Mouse (Mus musculus) C2C12 (cell line): ENCODE measurements around the gene Rab29. TPM values are rescaled to one million over a fixed set of nuclear protein-coding genes. Genes with fewer than 3 reads are reported as not detected.

Experiments
- H3K27me3 ChIP-seq: one replicate; pipeline ENCODE4 v1.6.1; 2011; ENCODE audit not compliant: control insufficient read depth, insufficient read depth, insufficient read length
- H3K36me3 ChIP-seq: one replicate; pipeline ENCODE4 v1.6.1; 2011; ENCODE audit not compliant: control insufficient read depth, insufficient read depth
- H3K4me3 ChIP-seq: one replicate; pipeline ENCODE4 v1.5.1; 2011; ENCODE audit warnings: mild to moderate bottlenecking, control low read depth; ENCODE audit not compliant: poor library complexity, insufficient read depth, severe bottlenecking
- H3K79me2 ChIP-seq: one replicate; pipeline ENCODE4 v1.6.1; 2011; ENCODE audit not compliant: control insufficient read depth, insufficient read depth
- H3K79me3 ChIP-seq: one replicate; pipeline ENCODE4 v1.6.1; 2011; ENCODE audit warnings: low read depth, control low read depth
- H3ac ChIP-seq: one replicate; pipeline ENCODE3; 2011; ENCODE audit warnings: low read depth; ENCODE audit not compliant: control insufficient read depth, insufficient read length
- CEBPB ChIP-seq: IDR thresholded peaks from one replicate; pipeline ENCODE4 v1.6.1; 2011; ENCODE audit warnings: low read depth, mild to moderate bottlenecking, control low read depth, moderate library complexity
- CTCF ChIP-seq: IDR thresholded peaks from one replicate; pipeline ENCODE4 v1.5.1; 2011; ENCODE audit not compliant: control insufficient read depth, insufficient read depth, insufficient read length
- FOSL1 ChIP-seq: IDR thresholded peaks from one replicate; pipeline ENCODE4 v1.8.0; 2011; ENCODE audit warnings: mild to moderate bottlenecking, low read length; ENCODE audit not compliant: poor library complexity, insufficient read depth, severe bottlenecking
- MAX ChIP-seq: IDR thresholded peaks from one replicate; pipeline ENCODE4 v1.6.1; 2011; ENCODE audit warnings: mild to moderate bottlenecking, control low read depth
- MYOD1 ChIP-seq: IDR thresholded peaks from one replicate; pipeline ENCODE4 v1.6.1; 2011; ENCODE audit warnings: low read depth; ENCODE audit not compliant: control insufficient read depth, insufficient read length
- MYOG ChIP-seq: IDR thresholded peaks from one replicate; pipeline ENCODE4 v1.6.1; 2011; ENCODE audit not compliant: control insufficient read depth, insufficient read length; ENCODE audit errors: extremely low read depth
- USF1 ChIP-seq: IDR thresholded peaks from one replicate; pipeline ENCODE4 v1.6.1; 2011; ENCODE audit warnings: low read depth, mild to moderate bottlenecking, control low read depth, moderate library complexity
- polyA plus RNA-seq: library from polyadenylated mRNA; unstranded; fragments of >200 nt; fragmentation: generic; extraction: Trizol; gene quantifications from one replicate; pipeline ENCODE4 v1.2.1, GENCODE M21; 2012; ENCODE audit warnings: missing spikeins

The Rab29 gene
- polyA plus RNA-seq, 1 experiment, result 3.7 TPM

DNA sequence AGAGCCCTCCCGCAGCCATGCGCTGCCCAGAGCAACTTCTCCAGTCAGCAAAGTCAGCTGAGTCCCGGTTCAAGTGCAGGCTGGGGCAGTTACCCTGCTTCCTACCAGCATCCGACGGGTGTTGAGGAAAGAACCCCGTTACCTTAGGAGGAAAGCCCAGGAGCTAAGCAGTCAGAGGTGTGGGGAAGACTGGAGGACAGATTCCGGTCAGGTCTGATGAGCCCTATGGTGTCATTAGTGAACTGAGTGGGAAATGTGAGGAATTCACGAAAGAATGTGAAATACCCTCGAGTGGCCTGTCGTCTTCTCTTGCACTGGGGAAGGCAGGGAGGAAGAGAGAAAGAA, 894 bp downstream of the Rab29 start:
- H3K36me3 ChIP-seq, result no peaks in the 10 kb centered on the region
- no peak overlapping the region for H3ac ChIP-seq
- H3K4me3 ChIP-seq, result no peak overlapping the region
- H3K27me3 ChIP-seq, result peaks cover 3% of the 10 kb centered on the region
- TF ChIP-seq MYOG (no peak), CTCF (no peak), MYOD1 (no peak), CEBPB (no peak), USF1 (no peak)
- no peaks in the 10 kb centered on the region for H3K79me3 ChIP-seq
- H3K79me2 ChIP-seq, result no peaks in the 10 kb centered on the region

DNA sequence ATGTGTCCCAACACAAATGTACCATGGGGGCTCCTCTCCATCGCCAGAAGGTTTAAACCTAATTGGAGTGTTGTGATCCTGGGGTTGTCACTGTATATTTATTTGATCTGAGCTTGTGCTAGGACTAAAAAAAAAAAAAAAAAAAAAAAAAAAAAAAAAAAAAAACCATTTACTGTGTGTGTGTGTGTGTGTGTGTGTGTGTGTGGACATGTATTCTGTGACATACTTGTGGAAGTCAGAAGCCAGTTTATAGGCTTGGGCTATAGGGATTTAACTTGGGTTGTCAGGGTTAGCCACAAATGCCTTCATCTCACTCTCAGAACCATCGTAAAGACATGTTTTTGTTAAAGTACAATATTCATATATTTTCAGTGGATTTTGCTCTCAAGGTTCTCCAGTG, 2.5 kb downstream of the Rab29 start:
- Histone ChIP-seq H3K79me3 (no peaks in the 10 kb centered on the region), H3K79me2 (no peaks in the 10 kb centered on the region), H3ac (no peak overlapping the region), H3K36me3 (no peaks in the 10 kb centered on the region), H3K27me3 (peaks cover 3% of the 10 kb centered on the region), H3K4me3 (no peak overlapping the region)
- no peak for TF ChIP-seq MAX
- no peak for TF ChIP-seq CTCF
- TF ChIP-seq CEBPB, result no peak
- no peak for TF ChIP-seq USF1
- TF ChIP-seq MYOD1, result no peak
- TF ChIP-seq FOSL1, result no peak

DNA sequence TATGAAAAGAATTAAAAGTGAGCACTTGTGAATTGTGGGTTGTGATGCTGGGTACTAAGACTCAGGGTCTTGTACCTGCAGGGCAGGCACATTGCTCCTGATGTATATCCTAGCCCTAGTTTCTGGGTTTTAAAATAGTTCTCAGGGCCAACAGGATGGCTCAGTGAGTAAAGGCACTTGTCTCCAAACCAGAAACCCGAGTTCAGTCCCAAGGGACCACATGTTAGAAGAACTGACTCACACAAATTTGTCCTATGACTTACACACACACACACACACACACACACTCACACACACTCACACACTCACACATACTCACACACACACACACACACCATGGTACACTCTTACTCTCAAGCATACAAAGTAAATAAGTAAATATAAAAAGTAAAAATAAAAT, 5.8 kb downstream of the Rab29 start:
- peaks cover 3% of the 10 kb centered on the region for H3K27me3 ChIP-seq
- H3K4me3 ChIP-seq, result no peak overlapping the region
- TF ChIP-seq USF1, result no peak
- H3ac ChIP-seq, result no peak overlapping the region
- no peaks in the 10 kb centered on the region for H3K79me3 ChIP-seq
- no peaks in the 10 kb centered on the region for H3K36me3 ChIP-seq
- no peaks in the 10 kb centered on the region for H3K79me2 ChIP-seq

DNA sequence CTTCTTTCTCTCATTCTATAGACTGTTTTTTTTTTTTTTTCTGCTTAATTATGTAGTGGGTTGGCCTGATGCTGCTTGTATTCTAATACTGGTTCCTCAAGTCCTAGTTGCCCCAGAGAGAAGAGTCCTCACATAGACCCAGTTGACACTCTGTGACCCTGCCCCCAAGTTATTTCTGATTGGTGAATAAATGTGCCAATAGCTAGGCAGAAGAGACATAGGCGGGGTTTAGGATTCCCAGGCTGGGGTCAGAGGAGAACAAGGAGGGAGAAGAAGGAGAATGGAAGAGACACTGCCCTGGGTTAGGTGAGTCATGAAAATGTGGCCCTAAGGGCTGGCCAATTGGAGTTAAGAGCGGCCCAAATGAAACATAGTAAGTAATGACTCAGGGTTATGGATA, 12.8 kb downstream of the Rab29 start:
- TF ChIP-seq MYOG, result no peak
- TF ChIP-seq CEBPB, result no peak
- no peak for TF ChIP-seq USF1
- no peak for TF ChIP-seq CTCF
- TF ChIP-seq MAX, result no peak
- TF ChIP-seq FOSL1, result no peak
- TF ChIP-seq MYOD1, result no peak
- Histone ChIP-seq H3K79me2 (no peaks in the 10 kb centered on the region), H3K4me3 (no peak overlapping the region), H3K79me3 (no peaks in the 10 kb centered on the region), H3K36me3 (no peaks in the 10 kb centered on the region), H3ac (no peak overlapping the region), H3K27me3 (peaks cover 3% of the 10 kb centered on the region)

DNA sequence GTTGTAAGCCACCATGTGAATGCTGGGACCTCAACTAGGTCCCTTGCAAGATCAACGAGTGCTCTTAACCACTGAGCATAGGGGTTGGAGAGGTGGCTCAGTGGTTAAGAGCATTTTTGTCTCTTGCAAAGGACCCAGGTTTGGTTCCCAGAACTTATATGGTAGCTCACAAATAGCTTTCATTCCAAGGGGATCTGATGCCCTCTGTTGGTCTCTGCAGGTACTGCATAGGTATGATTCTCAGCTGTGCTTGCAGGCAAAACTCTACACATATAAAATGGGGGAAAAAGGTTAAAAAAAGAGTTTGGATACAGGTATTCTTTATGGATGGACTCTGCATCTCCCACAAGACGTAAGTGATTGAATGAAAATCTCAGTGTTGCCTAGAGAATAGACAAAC, 15.8 kb downstream of the Rab29 start:
- TF ChIP-seq FOSL1 (no peak), MAX (no peak), CEBPB (no peak), MYOG (no peak), CTCF (no peak), MYOD1 (no peak), USF1 (no peak)
- H3K27me3 ChIP-seq, result peaks cover 4% of the 10 kb centered on the region
- H3K4me3 ChIP-seq, result no peak overlapping the region
- no peak overlapping the region for H3ac ChIP-seq
- H3K79me3 ChIP-seq, result no peaks in the 10 kb centered on the region
- no peaks in the 10 kb centered on the region for H3K36me3 ChIP-seq
- no peaks in the 10 kb centered on the region for H3K79me2 ChIP-seq

DNA sequence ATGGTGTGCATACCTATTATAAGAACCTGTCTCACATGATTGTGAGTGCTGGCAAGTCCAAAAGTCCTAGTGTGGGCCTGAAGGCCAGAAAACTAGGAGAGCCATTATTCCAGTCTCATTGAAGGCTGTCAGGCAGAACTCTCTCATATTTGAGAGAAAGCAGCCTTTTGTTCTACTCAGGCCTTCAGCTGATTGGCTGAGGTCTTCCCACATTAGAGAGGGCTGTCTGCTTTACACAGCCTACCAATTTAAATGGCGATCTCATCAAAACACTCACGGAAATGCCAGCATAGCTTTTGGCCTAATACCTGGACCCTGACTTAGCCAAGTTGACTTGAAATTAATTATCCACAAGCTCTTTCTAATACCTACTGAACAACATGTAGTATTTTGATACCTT, 19.1 kb downstream of the Rab29 start:
- Histone ChIP-seq H3K4me3 (no peak overlapping the region), H3ac (no peak overlapping the region), H3K79me3 (no peaks in the 10 kb centered on the region), H3K79me2 (no peaks in the 10 kb centered on the region), H3K36me3 (no peaks in the 10 kb centered on the region), H3K27me3 (peaks cover 8% of the 10 kb centered on the region)
- TF ChIP-seq MYOG (no peak), MAX (no peak), CTCF (no peak), USF1 (no peak), MYOD1 (no peak), CEBPB (no peak), FOSL1 (no peak)

DNA sequence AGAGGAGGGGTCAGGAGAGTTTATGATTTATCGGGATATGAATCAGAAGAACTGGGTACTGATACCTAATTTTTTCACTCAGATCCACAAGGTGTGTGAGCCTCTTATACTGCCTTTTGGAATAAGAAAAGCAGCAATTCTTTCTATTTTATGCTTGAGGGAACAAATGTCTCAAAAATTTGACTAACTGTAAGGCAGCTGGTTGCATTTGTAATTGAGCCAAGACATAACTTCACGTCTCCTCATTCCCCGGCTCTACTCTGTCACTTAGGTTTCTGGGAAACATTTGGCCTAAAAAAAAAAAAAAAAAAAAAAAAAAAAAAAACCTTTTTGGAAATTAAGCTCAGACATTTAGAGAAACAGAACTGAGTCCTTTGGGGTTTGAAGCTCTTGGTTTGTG, 19.6 kb downstream of the Rab29 start:
- H3K79me2 ChIP-seq, result no peaks in the 10 kb centered on the region
- no peak overlapping the region for H3ac ChIP-seq
- TF ChIP-seq MYOD1, result no peak
- TF ChIP-seq CTCF, result no peak
- TF ChIP-seq FOSL1, result no peak
- TF ChIP-seq CEBPB, result no peak
- TF ChIP-seq MYOG, result no peak
- no peak for TF ChIP-seq USF1
- TF ChIP-seq MAX, result no peak
- no peaks in the 10 kb centered on the region for H3K36me3 ChIP-seq
- H3K79me3 ChIP-seq, result no peaks in the 10 kb centered on the region
- H3K4me3 ChIP-seq, result no peak overlapping the region
- H3K27me3 ChIP-seq, result peaks cover 8% of the 10 kb centered on the region
